Mouse (Mus musculus): Measurements from ENCODE around the gene Atp2a2.

The Atp2a2 gene

GRCm38 (mm10) chr5:122520254-122521129 lies 18.5 kb upstream of the Atp2a2 start:
- DNase-seq (ENCODE audit: inconsistent ontology term) = no peak

- no peak for DNase-seq (ENCODE audit: inconsistent ontology term)
These were observed 17.1 kb upstream of the Atp2a2 start for GRCm38 (mm10) chr5:122519043-122519660.

- no peak for DNase-seq (ENCODE audit: inconsistent ontology term)
These were observed 16.2 kb upstream of the Atp2a2 start for GRCm38 (mm10) chr5:122518247-122518646.

DNA sequence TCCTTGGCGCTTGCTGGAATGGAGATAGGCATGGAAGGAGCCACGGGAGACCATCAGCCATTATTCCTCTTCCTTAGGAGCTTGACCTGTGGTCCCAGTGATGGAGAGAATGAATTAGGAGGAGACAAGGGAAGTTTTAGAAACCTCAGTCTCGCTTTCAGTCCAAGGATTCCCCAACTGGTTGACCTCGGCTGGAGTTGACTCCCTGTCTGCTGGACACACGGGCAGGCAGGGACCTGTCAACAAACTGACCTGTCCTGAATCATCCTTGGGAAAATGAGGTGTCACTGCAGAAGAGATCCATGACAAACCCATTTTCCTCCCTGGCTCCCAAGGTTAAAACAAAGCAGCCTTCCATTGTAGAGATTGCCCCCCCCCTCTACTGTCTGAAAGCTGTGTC lies 14.9 kb upstream of the Atp2a2 start:
- DNase-seq (ENCODE audit: inconsistent ontology term) = no peak

DNA sequence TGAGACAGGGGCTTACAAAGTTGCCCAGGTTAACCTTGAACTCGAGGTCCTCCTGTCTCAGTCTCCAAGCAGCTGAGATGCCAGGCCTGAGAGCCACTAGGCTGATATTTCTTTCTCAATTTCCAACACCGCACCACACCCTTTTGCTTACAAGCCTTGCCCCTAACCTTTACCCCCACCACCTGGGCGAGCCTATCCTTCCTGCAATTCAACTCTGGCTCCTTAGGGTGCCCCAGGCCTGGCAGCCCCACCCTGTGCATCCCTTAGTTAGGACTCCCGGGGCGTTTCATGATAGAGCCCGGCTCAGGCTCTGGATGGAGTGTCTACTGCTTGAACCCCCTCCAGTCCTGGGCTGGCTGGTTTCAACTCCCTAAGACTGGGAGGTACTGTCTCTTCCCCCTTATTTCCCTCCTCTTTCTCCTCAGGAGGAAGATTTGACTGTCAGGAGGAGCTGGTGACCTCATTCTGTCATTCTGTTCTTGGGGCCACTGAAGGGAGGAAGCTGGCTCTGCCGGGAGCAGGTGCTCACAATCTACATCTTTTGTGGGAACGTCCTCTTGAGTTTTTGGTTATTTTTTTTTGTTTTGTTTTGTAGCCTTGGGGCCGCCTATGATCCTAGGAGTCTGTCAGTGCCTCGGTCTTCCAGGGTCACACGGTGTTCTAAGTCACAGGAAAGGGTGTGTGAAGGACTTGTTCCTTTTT lies 14.2 kb upstream of the Atp2a2 start:
- DNase-seq (ENCODE audit: inconsistent ontology term) = no peak

DNA sequence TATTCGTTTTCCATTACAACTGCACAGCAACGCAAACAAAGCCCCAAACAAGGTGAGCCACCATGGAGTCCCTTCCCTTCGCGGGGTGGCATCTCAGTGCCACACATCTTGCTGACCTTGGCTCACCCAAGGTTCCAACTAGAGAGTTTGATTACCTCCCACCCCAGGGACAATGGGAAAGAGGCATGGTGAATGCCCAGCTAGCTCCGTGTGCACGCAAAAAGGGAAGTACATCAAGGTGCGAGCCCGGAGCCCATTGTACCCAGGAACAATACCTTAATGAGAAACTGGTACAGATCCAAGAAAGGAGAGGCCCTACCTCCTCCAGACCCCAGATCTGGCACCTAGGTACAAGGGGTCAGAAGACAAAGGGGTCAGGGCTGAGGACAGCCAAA lies 12.1 kb upstream of the Atp2a2 start:
- DNase-seq (ENCODE audit: inconsistent ontology term) = no peak

DNA sequence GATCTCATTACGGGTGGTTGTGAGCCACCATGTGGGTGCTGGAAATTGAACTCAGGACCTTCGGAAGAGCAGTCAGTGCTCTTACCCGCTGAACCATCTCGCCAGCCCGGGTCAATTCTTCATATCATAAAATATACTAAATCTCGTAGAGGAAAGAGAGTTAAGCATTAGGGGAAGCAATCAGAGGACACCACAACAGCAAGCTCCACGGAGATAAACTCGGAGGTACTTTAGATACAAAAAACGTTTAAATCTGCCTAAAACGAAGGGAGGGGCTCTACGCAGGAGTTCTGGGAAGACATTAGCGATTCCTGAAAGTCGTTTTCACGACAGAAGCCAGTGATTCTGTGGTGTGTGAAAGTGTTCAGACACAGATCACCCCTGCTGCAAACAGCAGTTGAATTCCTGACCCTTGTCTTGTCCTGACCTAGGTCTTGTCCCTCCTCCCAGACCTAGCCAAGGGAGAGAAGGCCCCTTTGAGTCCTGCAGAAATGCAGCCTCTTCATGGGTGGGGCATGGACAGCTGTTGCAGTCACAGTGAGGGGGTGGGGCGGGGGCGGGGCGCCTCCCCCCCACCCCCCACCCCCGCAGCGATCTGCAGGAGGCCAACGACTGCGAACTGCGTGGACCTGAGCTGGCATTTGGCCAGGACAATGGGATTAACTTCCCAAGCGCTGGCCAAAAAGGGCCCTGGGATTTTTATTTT lies 11.5 kb upstream of the Atp2a2 start:
- no peak for DNase-seq (ENCODE audit: inconsistent ontology term)

DNA sequence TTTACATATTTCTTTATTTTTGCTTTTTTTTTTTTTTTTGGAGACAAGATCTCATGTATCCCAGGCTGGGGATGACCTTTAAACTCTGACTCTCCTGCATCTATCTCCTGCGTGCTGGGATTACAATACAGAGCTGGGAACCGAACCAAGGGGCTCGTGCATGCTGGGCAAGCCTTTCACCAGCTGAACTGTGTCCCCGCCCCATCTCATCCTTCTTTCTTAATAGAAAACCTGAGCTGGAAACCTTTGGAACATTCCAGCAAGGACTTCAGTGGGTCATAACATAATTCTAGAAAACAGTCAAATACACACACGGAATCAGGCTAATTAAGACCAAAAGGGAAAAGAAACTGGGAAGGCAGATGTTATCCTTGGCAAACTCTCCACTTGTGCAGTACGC lies 10.0 kb upstream of the Atp2a2 start:
- no peak for DNase-seq (ENCODE audit: inconsistent ontology term)

- no peak for DNase-seq (ENCODE audit: inconsistent ontology term)
These were observed 9.4 kb upstream of the Atp2a2 start for GRCm38 (mm10) chr5:122511405-122511804.

GRCm38 (mm10) chr5:122510651-122511157 lies 8.7 kb upstream of the Atp2a2 start:
- no peak for DNase-seq (ENCODE audit: inconsistent ontology term)

GRCm38 (mm10) chr5:122509608-122510007 lies 7.6 kb upstream of the Atp2a2 start:
- DNase-seq (ENCODE audit: inconsistent ontology term) = no peak

GRCm38 (mm10) chr5:122508861-122509306 lies 6.9 kb upstream of the Atp2a2 start:
- no peak for DNase-seq (ENCODE audit: inconsistent ontology term)

GRCm38 (mm10) chr5:122507396-122507795 lies 5.4 kb upstream of the Atp2a2 start:
- no peak for DNase-seq (ENCODE audit: inconsistent ontology term)

GRCm38 (mm10) chr5:122506462-122506861 lies 4.4 kb upstream of the Atp2a2 start:
- no peak for DNase-seq (ENCODE audit: inconsistent ontology term)

- DNase-seq (ENCODE audit: inconsistent ontology term) = no peak
These were observed 3.5 kb upstream of the Atp2a2 start for GRCm38 (mm10) chr5:122505554-122505953.

DNA sequence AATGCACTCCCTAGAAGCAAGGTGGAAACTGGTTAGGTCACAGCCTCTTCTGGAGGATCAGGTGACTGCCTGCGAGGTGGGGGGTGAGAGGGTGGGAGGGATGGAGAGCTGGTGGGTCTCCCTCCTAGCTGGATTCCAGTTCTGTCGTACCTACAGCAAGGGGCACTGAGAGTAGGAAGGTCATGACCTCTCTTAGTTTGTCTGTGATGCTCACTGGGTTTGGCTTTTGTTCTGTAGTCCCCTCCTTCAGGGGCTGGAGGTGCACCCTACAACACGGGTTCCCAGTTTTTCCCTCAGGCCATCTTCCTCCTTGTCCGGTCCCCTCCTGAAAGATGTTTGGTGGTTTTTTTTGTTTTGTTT lies 1.7 kb upstream of the Atp2a2 start:
- no peak for DNase-seq (ENCODE audit: inconsistent ontology term)

DNA sequence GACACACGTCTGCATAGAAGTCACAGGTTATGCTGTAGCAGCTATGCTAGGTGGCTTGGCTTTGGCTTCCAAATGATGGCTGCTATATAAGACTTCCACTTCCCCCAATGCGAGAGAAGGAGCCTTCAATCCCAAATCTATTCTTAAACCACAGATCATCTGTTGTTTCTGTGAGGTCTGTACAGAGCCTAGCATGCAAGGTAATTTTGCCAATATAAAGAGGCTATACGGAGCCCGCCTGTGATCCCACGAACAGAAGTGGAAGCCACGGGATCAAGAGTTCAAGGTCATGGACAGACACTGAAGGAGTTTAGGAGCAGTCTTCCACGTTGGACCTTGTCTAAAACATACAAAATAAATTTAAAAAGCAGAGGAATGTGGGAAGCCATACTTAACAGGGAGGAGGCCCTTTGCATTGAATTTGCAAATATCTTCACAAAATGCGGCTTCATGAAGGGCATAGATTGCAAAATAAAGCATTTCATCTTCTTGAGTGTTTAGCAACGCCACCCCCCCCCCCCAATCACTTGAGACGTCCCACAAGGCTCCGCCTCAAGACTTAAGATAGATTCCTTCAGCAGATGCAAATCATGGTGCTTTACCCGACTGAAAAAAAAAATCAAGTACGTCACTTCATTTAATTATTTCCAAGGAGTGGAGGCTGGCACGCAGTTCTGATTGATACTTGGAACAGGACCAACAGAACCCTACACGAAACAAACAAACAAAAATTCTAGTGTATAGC lies 1.2 kb upstream of the Atp2a2 start:
- DNase-seq (ENCODE audit: inconsistent ontology term) = no peak

- peak; percentile 70 for DNase-seq (ENCODE audit: inconsistent ontology term)
These were observed 636 bp downstream of the Atp2a2 start for GRCm38 (mm10) chr5:122501101-122502076.

DNA sequence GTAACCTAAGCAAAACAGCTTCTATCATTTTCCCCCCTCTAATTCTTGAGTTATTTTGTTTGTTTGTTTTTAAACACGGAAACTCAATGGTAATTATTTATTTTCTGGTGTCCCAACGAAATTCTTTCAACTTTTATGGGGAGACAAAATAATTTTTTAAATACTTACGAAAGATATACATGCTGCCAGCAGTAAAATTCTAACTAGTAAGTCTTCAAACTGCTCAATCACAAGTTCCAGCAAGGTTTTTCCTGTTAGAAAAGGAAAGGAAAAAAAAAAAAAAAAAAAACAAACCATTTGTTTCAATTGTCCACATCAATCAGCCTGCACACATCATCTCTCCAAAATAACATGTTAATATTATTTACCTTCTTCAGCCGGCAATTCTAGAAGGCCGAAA lies 1.5 kb downstream of the Atp2a2 start:
- DNase-seq (ENCODE audit: inconsistent ontology term) = no peak

DNA sequence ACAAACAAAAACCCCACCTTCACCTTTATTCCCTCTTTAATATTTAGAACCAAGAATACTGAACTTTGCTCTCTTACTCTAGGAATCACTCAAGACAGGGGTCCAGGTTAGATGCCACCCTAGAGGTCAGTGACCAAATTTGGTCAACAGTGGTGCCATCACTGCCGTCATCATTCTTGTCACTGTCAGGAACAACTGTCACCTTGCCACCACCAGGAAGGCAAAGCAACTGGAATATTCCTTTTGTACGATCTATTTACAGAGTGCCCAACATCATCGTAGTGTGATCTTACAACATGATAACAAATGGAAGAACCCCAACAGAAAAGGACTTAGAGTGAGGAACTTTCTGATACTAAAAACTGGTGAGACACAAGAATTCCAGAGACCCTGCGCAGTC lies 1.9 kb downstream of the Atp2a2 start:
- peak; percentile 16 for DNase-seq (ENCODE audit: inconsistent ontology term)
